Mouse (Mus musculus) hindbrain, embryonic 13.5 days (tissue): Measurements from ENCODE around the gene Slc35c2. TPM values are rescaled to one million over a fixed set of nuclear protein-coding genes. Genes with fewer than 3 reads are reported as not detected.

Experiments used
- ATAC-seq: fragments of 200-750 bp; cut with Nextera tagmentation; 2 replicates; pipeline ENCODE4 v1.8.0; 2017; ENCODE audit warnings: moderate TSS enrichment; ENCODE audit not compliant: low FRiP score
- H3K27ac ChIP-seq: fragments of 300-500 bp; sonication (generic); 2 replicates; pipeline ENCODE4 v1.5.1; 2015; ENCODE audit warnings: inconsistent platforms, mild to moderate bottlenecking, moderate library complexity
- H3K27me3 ChIP-seq: fragments of 300-500 bp; sonication (generic); 2 replicates; pipeline ENCODE4 v1.6.1; 2015; ENCODE audit warnings: mild to moderate bottlenecking, inconsistent platforms
- H3K36me3 ChIP-seq: fragments of 300-500 bp; sonication (generic); 2 replicates; pipeline ENCODE4 v1.6.1; 2015; ENCODE audit warnings: mild to moderate bottlenecking, inconsistent platforms
- H3K4me1 ChIP-seq: fragments of 300-500 bp; sonication (generic); replicated peaks from 2 replicates; pipeline ENCODE4 v1.6.1; 2015; ENCODE audit warnings: inconsistent platforms
- H3K4me2 ChIP-seq: fragments of 300-500 bp; sonication (generic); 2 replicates; pipeline ENCODE4 v1.6.1; 2015; ENCODE audit warnings: inconsistent platforms, mild to moderate bottlenecking, moderate library complexity
- H3K4me3 ChIP-seq: fragments of 300-500 bp; sonication (generic); 2 replicates; pipeline ENCODE4 v1.5.1; 2015; ENCODE audit warnings: mild to moderate bottlenecking, inconsistent platforms
- H3K9ac ChIP-seq: fragments of 300-500 bp; sonication (generic); 2 replicates; pipeline ENCODE4 v1.6.1; 2015; ENCODE audit warnings: mild to moderate bottlenecking, inconsistent platforms
- H3K9me3 ChIP-seq: fragments of 300-500 bp; sonication (generic); 2 replicates; pipeline ENCODE4 v1.6.1; 2016; ENCODE audit warnings: inconsistent platforms
- WGBS: fragments of 180-500 bp; shearing (Covaris S2); methylation state at CpG from one replicate; pipeline ENCODE4 v1.1.7; 2015; 5-methylcytosine and 5-hydroxymethylcytosine counted together
- polyA plus RNA-seq: library from polyadenylated mRNA; unstranded; fragments of >200 nt; fragmentation: Nextera tagmentation; extraction: Ambion mirVana; gene quantifications from 2 replicates; pipeline ENCODE4 v1.2.1, GENCODE M21; 2015

Slc35c2 gene
- polyA plus RNA-seq, 1 experiment from 2014 or later, result 61.5 TPM

GRCm38 (mm10) chr2:165285034-165285433 is 2.6 kb downstream of the Slc35c2 start:
- H3K4me3 ChIP-seq, result no peak overlapping the region
- WGBS, result 78% methylated on average over 3 of the region's 3 CpGs
- no peak overlapping the region for H3K9ac ChIP-seq
- H3K27me3 ChIP-seq, result no peaks in the 10 kb centered on the region
- peaks cover 38% of the 10 kb centered on the region for H3K36me3 ChIP-seq
- H3K9me3 ChIP-seq, result no peaks in the 10 kb centered on the region
- no peak for ATAC-seq
- peaks cover 51% of the 10 kb centered on the region for H3K4me1 ChIP-seq
- no peak overlapping the region for H3K27ac ChIP-seq
- no peak overlapping the region for H3K4me2 ChIP-seq

- Histone ChIP-seq H3K9ac (no peak overlapping the region), H3K4me2 (no peak overlapping the region), H3K27me3 (no peaks in the 10 kb centered on the region), H3K27ac (no peak overlapping the region), H3K4me3 (no peak overlapping the region), H3K9me3 (no peaks in the 10 kb centered on the region), H3K36me3 (peaks cover 35% of the 10 kb centered on the region), H3K4me1 (peaks cover 53% of the 10 kb centered on the region)
- WGBS, result 90% methylated on average over 7 of the region's 7 CpGs
- no peak for ATAC-seq
Measured at GRCm38 (mm10) chr2:165284377-165284776, 3.3 kb downstream of the Slc35c2 start.

DNA sequence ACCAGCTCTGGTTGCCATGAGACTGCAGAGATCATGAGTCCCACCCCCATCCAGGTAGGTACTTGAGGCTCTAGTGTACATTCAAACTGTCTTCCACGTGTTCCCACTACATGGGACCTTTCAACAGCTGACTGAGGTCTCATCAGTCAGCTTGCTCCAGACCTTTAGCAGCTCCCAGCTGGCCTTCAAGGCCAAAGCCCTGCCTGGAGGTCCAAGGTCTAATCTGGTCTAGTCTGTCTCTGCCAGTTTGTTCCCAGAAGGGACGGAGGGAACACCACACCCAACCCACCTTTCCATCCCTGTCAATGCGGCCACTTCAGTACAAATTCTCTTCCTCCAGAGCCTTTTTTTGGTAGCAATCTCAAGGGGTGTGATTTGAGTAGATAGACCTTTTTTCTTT is 4.0 kb downstream of the Slc35c2 start:
- no peak for ATAC-seq
- Histone ChIP-seq H3K27ac (no peak overlapping the region), H3K9ac (no peak overlapping the region), H3K4me2 (no peak overlapping the region), H3K27me3 (no peaks in the 10 kb centered on the region), H3K9me3 (no peaks in the 10 kb centered on the region), H3K4me1 (peaks cover 50% of the 10 kb centered on the region), H3K36me3 (peaks cover 33% of the 10 kb centered on the region), H3K4me3 (no peak overlapping the region)
- WGBS, result 95% methylated on average over 3 of the region's 3 CpGs

DNA sequence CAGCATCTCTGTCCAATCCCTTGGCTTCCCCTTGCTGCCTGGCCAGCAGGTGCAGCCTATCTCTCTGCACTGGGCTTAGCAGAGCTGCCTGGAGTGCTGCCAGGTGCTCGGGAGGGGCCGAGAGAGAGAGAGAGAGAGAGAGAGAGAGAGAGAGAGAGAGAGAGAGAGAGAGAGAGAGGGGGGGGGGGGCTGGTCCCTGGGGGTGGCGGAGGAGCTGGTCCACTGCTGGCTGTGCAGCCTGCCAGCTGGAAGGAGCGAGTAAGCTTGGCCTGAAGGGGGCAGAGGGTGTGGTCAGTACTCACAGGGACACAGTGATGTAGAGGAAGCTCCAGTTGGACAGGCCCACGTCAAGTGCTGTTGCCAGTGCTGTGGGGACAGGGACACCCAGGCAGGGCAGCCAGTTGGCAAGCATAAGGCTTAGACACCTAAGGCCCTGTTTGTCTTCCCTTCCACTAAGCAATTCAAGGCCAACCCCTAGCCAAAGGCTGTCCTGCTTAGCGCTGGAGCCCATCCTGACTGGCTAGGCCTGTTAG is 5.8 kb downstream of the Slc35c2 start:
- peaks cover 38% of the 10 kb centered on the region for H3K4me1 ChIP-seq
- peaks cover 14% of the 10 kb centered on the region for H3K27me3 ChIP-seq
- WGBS, result 64% methylated on average over 3 of the region's 6 CpGs
- ATAC-seq, result no peak
- H3K9me3 ChIP-seq, result no peaks in the 10 kb centered on the region
- H3K9ac ChIP-seq, result no peak overlapping the region
- H3K4me3 ChIP-seq, result no peak overlapping the region
- H3K4me2 ChIP-seq, result no peak overlapping the region
- H3K27ac ChIP-seq, result 0 out of 2 replicates have a peak overlapping the region, but pooled peaks have one; percentile 26
- H3K36me3 ChIP-seq, result peaks cover 50% of the 10 kb centered on the region

GRCm38 (mm10) chr2:165279351-165279750 is 8.3 kb downstream of the Slc35c2 start:
- H3K36me3 ChIP-seq, result peaks cover 55% of the 10 kb centered on the region
- no peak for ATAC-seq
- peaks cover 15% of the 10 kb centered on the region for H3K27me3 ChIP-seq
- H3K9me3 ChIP-seq, result no peaks in the 10 kb centered on the region
- peak overlapping the region; percentile 29; the same call in 1 of the 2 replicates for H3K9ac ChIP-seq
- peaks cover 40% of the 10 kb centered on the region for H3K4me1 ChIP-seq
- 56% methylated on average over 10 of the region's 10 CpGs for WGBS
- no peak overlapping the region for H3K4me2 ChIP-seq
- H3K4me3 ChIP-seq, result no peak overlapping the region
- peak overlapping the region; percentile 56; the same call in 1 of the 2 replicates for H3K27ac ChIP-seq

DNA sequence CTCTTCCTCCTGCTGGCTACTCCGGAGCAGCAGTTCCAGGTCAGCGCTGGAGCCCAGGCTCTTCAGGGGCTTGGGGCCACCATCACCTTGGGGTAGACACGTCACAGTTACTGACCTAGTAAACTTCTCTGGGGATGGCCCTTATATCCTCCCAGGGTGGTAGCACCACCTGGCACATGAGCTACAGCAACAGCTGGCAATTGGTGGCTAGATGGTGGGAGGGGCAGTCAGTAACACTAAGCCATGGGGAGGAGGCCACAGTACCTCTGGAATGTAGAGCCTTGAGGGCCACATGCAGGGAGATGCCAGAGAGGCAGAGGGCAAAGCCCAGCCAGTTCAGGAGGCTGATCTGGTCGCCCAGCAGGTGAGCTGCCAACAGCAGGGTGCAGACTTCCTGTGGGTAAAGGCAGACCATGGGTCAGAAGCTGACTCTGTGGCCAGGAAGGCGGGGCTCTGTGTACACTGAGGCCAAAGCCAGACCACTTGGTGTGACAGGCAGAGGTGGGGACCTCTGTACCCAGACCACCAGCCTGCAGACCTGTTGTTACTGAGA is 10.4 kb downstream of the Slc35c2 start:
- Histone ChIP-seq H3K4me3 (no peak overlapping the region), H3K9ac (no peak overlapping the region), H3K4me1 (peaks cover 52% of the 10 kb centered on the region), H3K9me3 (no peaks in the 10 kb centered on the region), H3K27me3 (peaks cover 17% of the 10 kb centered on the region), H3K4me2 (no peak overlapping the region), H3K27ac (no peak overlapping the region), H3K36me3 (peaks cover 47% of the 10 kb centered on the region)
- ATAC-seq, result no peak
- WGBS, result 87% methylated on average over 5 of the region's 5 CpGs

DNA sequence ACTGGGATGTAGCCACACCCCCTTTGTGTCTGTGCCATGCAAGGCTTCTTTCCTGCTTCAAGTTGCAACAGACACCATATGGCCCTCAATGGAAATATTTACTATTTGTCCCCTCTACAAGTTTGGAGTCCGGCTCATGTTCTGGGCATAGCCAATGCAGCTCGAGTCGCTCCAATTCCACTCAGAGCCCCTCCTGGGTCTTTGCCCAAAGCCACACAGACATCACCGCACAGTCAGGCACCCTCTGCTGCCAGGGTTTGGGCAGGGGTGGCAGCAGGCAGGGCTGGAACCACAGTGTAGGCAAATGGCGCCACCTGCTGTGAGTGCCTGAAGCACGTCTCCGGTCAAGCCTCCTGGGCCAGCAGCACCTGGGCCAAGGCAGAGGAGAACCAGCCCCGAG is 11.8 kb downstream of the Slc35c2 start:
- no peak overlapping the region for H3K4me2 ChIP-seq
- no peaks in the 10 kb centered on the region for H3K9me3 ChIP-seq
- WGBS, result 19% methylated on average over 8 of the region's 8 CpGs
- peak overlapping the region; percentile 76 for H3K27ac ChIP-seq
- peaks cover 22% of the 10 kb centered on the region for H3K27me3 ChIP-seq
- H3K4me1 ChIP-seq, result peaks cover 59% of the 10 kb centered on the region
- H3K4me3 ChIP-seq, result no peak overlapping the region
- H3K9ac ChIP-seq, result no peak overlapping the region
- peak; percentile 46 for ATAC-seq
- peaks cover 34% of the 10 kb centered on the region for H3K36me3 ChIP-seq

DNA sequence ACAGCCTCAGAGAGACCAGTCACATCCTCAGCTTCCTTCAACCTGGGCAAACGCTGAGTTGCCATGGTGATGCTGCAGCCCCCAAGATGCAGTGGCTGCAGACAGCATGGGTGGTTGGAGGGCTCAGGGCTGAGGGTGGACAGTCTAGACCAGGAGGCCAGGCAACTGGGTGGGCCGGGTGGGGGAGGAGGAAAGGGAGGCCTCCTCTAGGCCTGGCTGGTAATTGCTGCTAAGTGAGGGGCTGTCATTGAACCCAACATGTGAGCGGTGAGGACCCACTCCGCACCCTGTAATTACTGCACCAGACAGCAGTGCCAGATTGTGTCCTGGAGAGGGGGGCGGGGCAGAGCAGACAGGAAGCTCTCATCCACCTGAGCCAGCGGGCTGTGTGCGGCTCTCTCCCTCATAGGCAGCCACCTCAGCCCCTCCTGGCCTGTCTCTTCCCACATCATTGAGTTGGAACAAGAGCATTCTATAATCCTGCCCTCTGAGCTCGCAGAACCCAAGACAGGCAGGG is 12.5 kb downstream of the Slc35c2 start:
- H3K36me3 ChIP-seq, result peaks cover 27% of the 10 kb centered on the region
- no peaks in the 10 kb centered on the region for H3K9me3 ChIP-seq
- H3K4me1 ChIP-seq, result peaks cover 62% of the 10 kb centered on the region
- 34% methylated on average over 8 of the region's 8 CpGs for WGBS
- peaks cover 22% of the 10 kb centered on the region for H3K27me3 ChIP-seq
- H3K27ac ChIP-seq, result peak overlapping the region; percentile 76
- no peak overlapping the region for H3K4me3 ChIP-seq
- peak; percentile 65 for ATAC-seq
- H3K9ac ChIP-seq, result peak overlapping the region; percentile 43; the same call in 1 of the 2 replicates
- no peak overlapping the region for H3K4me2 ChIP-seq

DNA sequence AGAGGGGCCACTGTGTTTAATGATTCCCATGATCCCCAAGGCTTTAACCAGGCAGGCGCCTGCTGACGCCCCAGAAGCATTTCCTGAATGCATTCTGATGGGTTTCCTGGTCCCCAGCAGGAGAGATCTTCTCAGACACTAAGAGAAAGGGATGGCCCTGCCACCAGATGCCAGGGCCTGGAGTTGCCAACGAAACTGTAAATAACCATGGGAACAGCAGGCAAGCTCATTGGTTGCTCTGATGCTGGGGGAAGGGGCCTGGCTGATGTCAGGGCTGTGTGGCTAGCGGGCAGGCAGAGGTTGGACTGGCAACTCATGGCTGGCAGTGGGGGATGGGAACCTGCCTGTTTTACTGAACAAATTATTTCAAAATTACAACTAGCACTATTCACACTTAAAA is 14.1 kb downstream of the Slc35c2 start:
- Histone ChIP-seq H3K27ac (peak overlapping the region; percentile 53; the same call in 1 of the 2 replicates), H3K9me3 (no peaks in the 10 kb centered on the region), H3K36me3 (peaks cover 22% of the 10 kb centered on the region), H3K4me2 (no peak overlapping the region), H3K27me3 (peaks cover 30% of the 10 kb centered on the region), H3K9ac (0 out of 2 replicates have a peak overlapping the region, but pooled peaks have one; percentile 29), H3K4me1 (peaks cover 49% of the 10 kb centered on the region), H3K4me3 (no peak overlapping the region)
- 17% methylated on average over 4 of the region's 4 CpGs for WGBS
- no peak for ATAC-seq

DNA sequence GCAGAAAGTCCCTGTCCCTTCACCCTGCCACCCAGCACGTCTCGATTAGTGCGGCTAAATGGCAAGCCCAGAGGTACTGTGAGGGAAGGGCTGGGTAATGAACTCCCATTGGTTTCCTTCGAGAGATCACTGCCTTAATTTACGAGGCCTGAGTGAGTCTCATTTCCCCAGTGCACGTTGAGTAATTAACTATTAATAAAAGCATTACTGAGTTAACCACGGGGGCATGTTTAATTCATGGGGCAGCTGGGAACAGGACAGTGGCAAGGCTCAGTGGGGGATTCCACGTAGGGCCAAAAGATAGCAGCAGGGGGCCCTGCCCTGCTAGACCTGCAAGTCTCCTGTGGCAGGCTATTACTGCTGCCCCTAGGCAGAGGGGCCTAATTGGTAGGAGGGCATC is 16.3 kb downstream of the Slc35c2 start:
- Histone ChIP-seq H3K4me1 (peaks cover 62% of the 10 kb centered on the region), H3K27ac (peak overlapping the region; percentile 35; the same call in 1 of the 2 replicates), H3K9me3 (no peaks in the 10 kb centered on the region), H3K27me3 (peaks cover 26% of the 10 kb centered on the region), H3K36me3 (peaks cover under 1% of the 10 kb centered on the region; the same call in 1 of the 2 replicates), H3K4me3 (no peak overlapping the region), H3K9ac (0 out of 2 replicates have a peak overlapping the region, but pooled peaks have one; percentile 39), H3K4me2 (no peak overlapping the region)
- 3% methylated on average over 8 of the region's 8 CpGs for WGBS
- ATAC-seq, result no peak

- Histone ChIP-seq H3K9ac (0 out of 2 replicates have a peak overlapping the region, but pooled peaks have one; percentile 24), H3K4me1 (peaks cover 65% of the 10 kb centered on the region), H3K36me3 (no peaks in the 10 kb centered on the region), H3K4me2 (no peak overlapping the region), H3K27me3 (peaks cover 29% of the 10 kb centered on the region), H3K27ac (peak overlapping the region; percentile 35; the same call in 1 of the 2 replicates), H3K4me3 (no peak overlapping the region), H3K9me3 (no peaks in the 10 kb centered on the region)
- 57% methylated on average over 7 of the region's 7 CpGs for WGBS
- no peak for ATAC-seq
Measured at GRCm38 (mm10) chr2:165270858-165271257, 16.8 kb downstream of the Slc35c2 start.

- H3K9me3 ChIP-seq, result no peaks in the 10 kb centered on the region
- WGBS, result 6% methylated on average over 12 of the region's 12 CpGs
- no peak for ATAC-seq
- no peak overlapping the region for H3K4me3 ChIP-seq
- H3K27ac ChIP-seq, result no peak overlapping the region; the same call in 1 of the 2 replicates
- H3K4me1 ChIP-seq, result peaks cover 53% of the 10 kb centered on the region
- peak overlapping the region; percentile 51 for H3K9ac ChIP-seq
- peaks cover 41% of the 10 kb centered on the region for H3K27me3 ChIP-seq
- H3K36me3 ChIP-seq, result no peaks in the 10 kb centered on the region
- H3K4me2 ChIP-seq, result 0 out of 2 replicates have a peak overlapping the region, but pooled peaks have one; percentile 6
Measured at GRCm38 (mm10) chr2:165266739-165267138, 20.9 kb downstream of the Slc35c2 start.
